Mouse (Mus musculus) NIH3T3 (cell line): Measurements from ENCODE around the gene Erich6.
"Not testable (repeated sequence)": the region's sequence is repeated elsewhere in the genome, so short reads cannot be mapped to it uniquely, and the experiment has no call there.

Experiments
- DNase-seq: peaks from one replicate; pipeline ENCODE4 v3.0.0-alpha.2; 2012; ENCODE audit warnings: low read depth

Erich6 gene

GRCm38 (mm10) chr3:58646180-58646579, 9.2 kb upstream of the Erich6 start:
- peak; percentile 76 for DNase-seq

GRCm38 (mm10) chr3:58631693-58632092, 5.3 kb downstream of the Erich6 start:
- DNase-seq, result no peak

GRCm38 (mm10) chr3:58624981-58625380, 12.0 kb downstream of the Erich6 start:
- no peak for DNase-seq

- no peak for DNase-seq
Measured at GRCm38 (mm10) chr3:58622665-58623394, 14.2 kb downstream of the Erich6 start.

- no peak for DNase-seq
Measured at GRCm38 (mm10) chr3:58621066-58621465, 15.9 kb downstream of the Erich6 start.

GRCm38 (mm10) chr3:58609985-58610384, 27.0 kb downstream of the Erich6 start:
- no peak for DNase-seq

GRCm38 (mm10) chr3:58608506-58608905, 28.5 kb downstream of the Erich6 start:
- DNase-seq, result no peak

- no peak for DNase-seq
Measured at GRCm38 (mm10) chr3:58593623-58594022, 43.4 kb downstream of the Erich6 start.

- DNase-seq, result not testable (repeated sequence)
Measured at GRCm38 (mm10) chr3:58592666-58593065, 44.3 kb downstream of the Erich6 start.

- not testable (repeated sequence) for DNase-seq
Measured at GRCm38 (mm10) chr3:58590544-58590943, 46.5 kb downstream of the Erich6 start.

- no peak for DNase-seq
Measured at GRCm38 (mm10) chr3:58582788-58583426, 54.1 kb downstream of the Erich6 start.

- DNase-seq, result no peak
Measured at GRCm38 (mm10) chr3:58582297-58582696, 54.7 kb downstream of the Erich6 start.

- no peak for DNase-seq
Measured at GRCm38 (mm10) chr3:58581530-58581929, 55.5 kb downstream of the Erich6 start.

- DNase-seq, result peak; percentile 27
Measured at GRCm38 (mm10) chr3:58577506-58578050, 59.4 kb downstream of the Erich6 start.

- DNase-seq, result peak; percentile 73
Measured at GRCm38 (mm10) chr3:58577067-58577503, 59.9 kb downstream of the Erich6 start.

GRCm38 (mm10) chr3:58576137-58577066, 60.6 kb downstream of the Erich6 start, which contains the start of gene Selenot:
TSS of gene Selenot (plus strand) at chr3:58576636.
- DNase-seq, result peak; percentile 99

- DNase-seq, result no peak
Measured at GRCm38 (mm10) chr3:58570821-58571220, 66.2 kb downstream of the Erich6 start.
